Mouse (Mus musculus) heart, postnatal 25 days (tissue): Measurements from ENCODE around the gene Rab3c. TPM values are rescaled to one million over a fixed set of nuclear protein-coding genes. Genes with fewer than 3 reads are reported as not detected.

Source experiments
- DNase-seq: peaks from one replicate; pipeline ENCODE4 v3.0.0; 2022; ENCODE audit warnings: low spot score
- intact Hi-C: fragments of 180-260 bp; cut with DNase I; formaldehyde crosslinking; loops from one replicate; pipeline ENCODE4 v1.15.1; 2025
- total RNA-seq, 2 experiments: library from RNA; stranded (reverse); gene quantifications; 2 replicates each; pipeline ENCODE4 v1.2.3; 2021

Gene Rab3c
- total RNA-seq, 2 experiments from 2014 or later: 0.03 to 0.14 TPM

- no peak for DNase-seq
- intact Hi-C loops: no loop called here
Observed at GRCm38 (mm10) chr13:110114870-110115645, 165.7 kb downstream of the Rab3c start.

GRCm38 (mm10) chr13:110113711-110114110 is 167.1 kb downstream of the Rab3c start:
- DNase-seq: no peak
- intact Hi-C loops: no loop called here

- intact Hi-C loops: no loop called here
- DNase-seq: no peak
Observed at GRCm38 (mm10) chr13:110097424-110098050, 183.3 kb downstream of the Rab3c start.

- intact Hi-C loops: no loop called here
- no peak for DNase-seq
Observed at GRCm38 (mm10) chr13:110094998-110095397, 185.8 kb downstream of the Rab3c start.

GRCm38 (mm10) chr13:110093720-110094685 is 186.8 kb downstream of the Rab3c start:
- intact Hi-C loops: no loop called here

GRCm38 (mm10) chr13:110083961-110084360 is 196.8 kb downstream of the Rab3c start:
- DNase-seq: no peak
- intact Hi-C loops: no loop called here

More at GRCm38 (mm10) chr13:110093720-110094685, 186.8 kb downstream of the Rab3c start:
- no peak for DNase-seq

- DNase-seq: no peak
- intact Hi-C loops: no loop called here
Observed at GRCm38 (mm10) chr13:110081174-110081573, 199.6 kb downstream of the Rab3c start.

GRCm38 (mm10) chr13:110075587-110075986 is 205.2 kb downstream of the Rab3c start:
- intact Hi-C loops: no loop called here

GRCm38 (mm10) chr13:110074180-110074579 is 206.6 kb downstream of the Rab3c start:
- no peak for DNase-seq
- intact Hi-C loops: no loop called here

More at GRCm38 (mm10) chr13:110075587-110075986, 205.2 kb downstream of the Rab3c start:
- DNase-seq: no peak

- DNase-seq: no peak
- intact Hi-C loops: loop anchor here (10.0 kb wide), 1 partner anchor 1348 kb away; no protein-coding TSS in a partner anchor
Observed at GRCm38 (mm10) chr13:110067149-110067548, 213.6 kb downstream of the Rab3c start.

- no peak for DNase-seq
- intact Hi-C loops: loop anchor here (10.0 kb wide), 1 partner anchor 1348 kb away; no protein-coding TSS in a partner anchor
Observed at GRCm38 (mm10) chr13:110066674-110067073, 214.1 kb downstream of the Rab3c start.

- DNase-seq: no peak
- intact Hi-C loops: loop anchor here (1.0 to 10.0 kb wide), 3 partner anchors 254 to 1352 kb away; no protein-coding TSS in a partner anchor
Observed at GRCm38 (mm10) chr13:110062835-110063411, 217.9 kb downstream of the Rab3c start.

GRCm38 (mm10) chr13:110062288-110062687 is 218.5 kb downstream of the Rab3c start:
- no peak for DNase-seq
- intact Hi-C loops: loop anchor here (1.0 to 10.0 kb wide), 3 partner anchors 255 to 1353 kb away; no protein-coding TSS in a partner anchor

GRCm38 (mm10) chr13:110054538-110054937 is 226.3 kb downstream of the Rab3c start:
- intact Hi-C loops: no loop called here
- DNase-seq: no peak

- DNase-seq: no peak
- intact Hi-C loops: no loop called here
Observed at GRCm38 (mm10) chr13:110048767-110049434, 231.9 kb downstream of the Rab3c start.

- intact Hi-C loops: no loop called here
- no peak for DNase-seq
Observed at GRCm38 (mm10) chr13:110044418-110044817, 236.4 kb downstream of the Rab3c start.

- intact Hi-C loops: loop anchor here (2.0 kb wide), 1 partner anchor 117 kb away; no protein-coding TSS in a partner anchor
- no peak for DNase-seq
Observed at GRCm38 (mm10) chr13:110039779-110040498, 240.9 kb downstream of the Rab3c start.

- no peak for DNase-seq
- intact Hi-C loops: no loop called here
Observed at GRCm38 (mm10) chr13:110039170-110039569, 241.6 kb downstream of the Rab3c start.
